Mouse (Mus musculus) mouse embryonic stem cell (cell line): ENCODE results near the gene Nek11.

ENCODE experiments used
- in situ Hi-C, 2 experiments: fragments of 300-500 bp; cut with MboI; formaldehyde crosslinking; loops; 1 replicate in 1 of 2; 3 replicates in 1 of 2; pipeline ENCODE4 v1.14.3; 2019 to 2020; ENCODE audit warnings: low sequenced_read_pairs in 2 of 2, low pct_unique_long_range_greater_than_20kb in 1 of 2, mixed read lengths in 1 of 2; ENCODE audit not compliant: unreplicated experiment in 1 of 2

The Nek11 gene

DNA sequence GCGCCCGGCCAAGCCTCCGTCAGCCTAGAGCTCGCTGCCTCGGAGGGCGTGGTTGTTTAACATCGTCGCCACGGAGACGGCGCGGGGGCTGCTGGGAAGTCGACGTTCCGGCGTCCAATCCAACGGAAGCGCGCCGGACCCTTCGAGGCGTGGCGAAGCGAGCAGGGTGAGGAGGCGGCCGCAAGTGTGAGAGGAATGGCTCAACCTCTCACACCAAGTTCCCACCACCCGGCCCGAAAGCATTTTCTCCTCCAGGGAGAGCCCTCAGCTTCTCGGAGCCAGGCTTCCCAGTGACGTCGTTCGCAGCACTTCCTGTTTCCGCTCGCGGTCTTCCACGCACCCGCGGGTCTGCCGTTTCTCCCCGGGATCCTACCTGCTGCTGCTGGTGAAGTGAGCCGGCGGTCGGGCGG lies at the start of gene Nek11, which contains the start of gene Aste1:
Nek11 (minus strand) TSS at position 307 of the 410 bp plus-strand sequence.
Aste1 (plus strand) TSS at position 175 of the 410 bp plus-strand sequence.
- in situ Hi-C loops, result loop anchor here in 1 of 2 experiments (25.0 kb wide), 1 partner anchor 858 kb away; the partner anchor contains the start of gene Cpne4

DNA sequence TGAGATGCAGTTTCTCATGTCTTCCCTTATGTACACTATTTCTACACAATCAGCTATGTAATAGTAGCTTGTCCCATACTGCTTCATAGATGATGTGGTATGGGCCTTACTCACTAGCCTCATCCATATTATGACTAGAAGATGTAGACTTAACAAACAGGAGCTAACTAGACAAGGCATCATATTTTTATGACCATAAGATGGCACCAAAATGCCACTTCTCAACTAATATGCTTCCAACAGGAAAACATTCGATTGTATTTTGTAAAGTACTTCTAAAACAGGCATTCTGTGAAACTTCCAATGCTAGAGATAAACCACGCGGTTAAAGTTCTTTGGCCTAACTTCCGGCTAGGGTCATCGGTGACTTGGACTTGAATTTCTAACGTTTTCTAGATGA lies 13.2 kb upstream of the Nek11 start:
- in situ Hi-C loops, result no loop called here

GRCm38 (mm10) chr9:105394720-105395119 lies 604 bp downstream of the Nek11 start:
- in situ Hi-C loops, result loop anchor here in 1 of 2 experiments (25.0 kb wide), 1 partner anchor 857 kb away; the partner anchor contains the start of gene Cpne4

- in situ Hi-C loops, result loop anchor here in 1 of 2 experiments (25.0 kb wide), 1 partner anchor 853 kb away; the partner anchor contains the start of gene Cpne4
Measured at GRCm38 (mm10) chr9:105390616-105391015, 4.7 kb downstream of the Nek11 start.

GRCm38 (mm10) chr9:105389289-105389688 lies 6.0 kb downstream of the Nek11 start:
- in situ Hi-C loops, result loop anchor here in 1 of 2 experiments (25.0 kb wide), 1 partner anchor 852 kb away; the partner anchor contains the start of gene Cpne4

DNA sequence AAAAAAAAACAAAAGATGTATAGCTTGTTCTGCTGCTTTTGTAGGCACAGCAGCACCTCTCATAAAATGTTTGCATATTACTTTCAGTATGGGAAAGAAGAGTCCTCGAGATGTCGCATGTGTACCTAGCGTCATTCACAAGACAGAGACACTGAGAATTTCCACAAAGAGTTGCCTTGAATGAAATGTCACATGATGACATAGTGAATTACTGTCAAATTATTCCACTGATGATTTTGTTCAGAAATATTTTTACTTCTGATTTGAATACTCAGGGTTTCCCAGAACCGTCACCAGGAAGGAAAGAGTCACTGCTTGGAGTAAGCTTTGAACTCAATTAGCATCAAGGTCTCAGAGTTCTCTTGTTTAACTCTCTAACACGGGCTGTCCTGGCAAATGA lies 7.9 kb downstream of the Nek11 start:
- in situ Hi-C loops, result loop anchor here in 1 of 2 experiments (25.0 kb wide), 1 partner anchor 850 kb away; the partner anchor contains the start of gene Cpne4

GRCm38 (mm10) chr9:105379533-105380145 lies 15.7 kb downstream of the Nek11 start:
- in situ Hi-C loops, result loop anchor here in 1 of 2 experiments (25.0 kb wide), 1 partner anchor 842 kb away; the partner anchor contains the start of gene Cpne4

GRCm38 (mm10) chr9:105377622-105378021 lies 17.7 kb downstream of the Nek11 start:
- in situ Hi-C loops, result loop anchor here in 1 of 2 experiments (25.0 kb wide), 1 partner anchor 840 kb away; the partner anchor contains the start of gene Cpne4

- in situ Hi-C loops, result loop anchor here in 1 of 2 experiments (25.0 kb wide), 1 partner anchor 840 kb away; the partner anchor contains the start of gene Cpne4
Measured at GRCm38 (mm10) chr9:105376954-105377530, 18.3 kb downstream of the Nek11 start.

DNA sequence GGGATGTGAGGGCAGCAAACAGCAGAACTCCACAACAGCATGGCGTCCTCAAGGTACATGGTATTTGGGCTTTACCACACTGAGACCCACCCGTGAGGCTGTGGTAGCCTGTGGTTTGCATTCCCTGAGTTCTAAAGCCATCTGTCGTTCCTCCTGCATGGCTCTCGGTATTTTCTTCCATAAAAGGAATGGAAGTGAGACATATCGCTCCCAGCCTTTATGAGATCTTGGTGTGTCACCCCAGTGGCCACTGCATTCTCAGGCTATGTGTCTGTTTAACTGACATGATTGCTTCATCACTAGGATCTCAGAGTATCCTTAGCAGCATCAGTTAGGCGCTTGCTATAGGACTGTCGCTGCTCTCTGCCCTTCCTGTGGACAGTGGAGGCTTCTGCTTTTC lies 18.9 kb downstream of the Nek11 start:
- in situ Hi-C loops, result loop anchor here in 1 of 2 experiments (25.0 kb wide), 1 partner anchor 839 kb away; the partner anchor contains the start of gene Cpne4

DNA sequence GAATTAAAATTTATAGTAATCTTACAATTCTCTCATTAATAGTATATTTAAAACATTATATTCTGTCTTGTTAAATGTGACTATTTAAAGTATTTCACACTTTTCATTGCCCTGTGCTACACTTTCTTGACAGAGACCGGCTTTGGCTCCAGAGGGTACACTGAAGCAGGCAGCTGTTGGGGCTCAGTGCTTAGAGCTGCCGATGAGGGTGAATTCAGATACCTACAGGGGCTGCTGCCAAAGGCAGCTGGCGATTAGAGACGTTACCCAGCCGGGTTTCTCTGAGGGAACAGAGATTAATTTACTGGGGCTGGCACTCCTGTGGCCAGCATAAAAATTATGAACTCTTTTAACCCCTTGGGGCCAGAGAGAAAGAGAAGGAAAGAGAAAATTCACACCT lies 21.0 kb downstream of the Nek11 start:
- in situ Hi-C loops, result no loop called here

DNA sequence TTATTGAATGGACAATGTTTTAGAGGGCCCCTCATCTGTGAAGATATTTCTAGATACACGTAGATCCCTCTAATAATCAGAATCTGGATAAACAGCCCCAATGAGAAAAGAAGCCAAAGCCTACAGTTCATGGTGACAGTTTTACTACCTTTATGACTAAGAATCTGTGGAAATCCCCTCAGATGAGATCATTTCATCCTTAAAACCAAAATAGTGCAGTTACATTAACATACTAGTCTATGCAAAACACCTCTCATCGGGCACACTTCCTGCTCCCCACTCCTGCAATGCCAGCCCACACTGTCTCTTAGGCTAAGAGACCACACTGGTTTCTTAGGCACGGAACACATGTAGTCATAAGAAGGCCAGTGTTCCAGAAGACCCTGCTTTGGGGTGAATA lies 26.7 kb downstream of the Nek11 start:
- in situ Hi-C loops, result no loop called here

- in situ Hi-C loops, result no loop called here
Measured at GRCm38 (mm10) chr9:105366199-105366598, 29.1 kb downstream of the Nek11 start.

DNA sequence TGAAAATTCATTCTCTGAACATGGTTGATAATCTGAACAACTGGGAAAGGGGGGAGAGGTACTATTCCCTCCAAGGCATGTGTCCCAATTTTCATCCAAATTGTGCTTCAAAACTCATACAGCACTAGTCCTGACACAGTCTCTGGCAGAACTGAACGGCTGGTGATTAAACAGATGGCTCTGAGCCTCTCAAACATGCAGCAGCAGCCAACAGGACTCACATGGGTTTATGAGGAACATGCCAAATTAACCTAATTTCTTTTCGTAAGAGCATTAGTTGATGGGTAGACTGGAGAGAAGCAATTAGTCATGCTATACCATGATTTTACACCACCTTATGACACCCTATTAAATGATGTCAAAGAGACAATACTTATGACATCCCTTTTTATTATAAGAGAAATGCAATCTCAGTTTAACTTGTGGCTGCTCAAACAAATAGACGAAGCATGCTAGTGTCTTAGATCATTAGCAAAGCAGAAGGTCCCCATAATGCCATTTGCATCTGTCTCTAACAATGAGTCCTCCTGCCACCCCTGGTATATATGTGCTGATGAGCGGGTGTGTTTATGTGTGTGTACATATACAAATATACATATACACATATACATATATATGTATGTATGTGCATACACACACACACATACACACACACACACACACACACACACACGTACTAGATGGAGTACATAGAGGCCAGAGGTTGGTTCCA lies 31.6 kb downstream of the Nek11 start:
- in situ Hi-C loops, result no loop called here

- in situ Hi-C loops, result no loop called here
Measured at GRCm38 (mm10) chr9:105362181-105362580, 33.1 kb downstream of the Nek11 start.

- in situ Hi-C loops, result no loop called here
Measured at GRCm38 (mm10) chr9:105349034-105349433, 46.3 kb downstream of the Nek11 start.

DNA sequence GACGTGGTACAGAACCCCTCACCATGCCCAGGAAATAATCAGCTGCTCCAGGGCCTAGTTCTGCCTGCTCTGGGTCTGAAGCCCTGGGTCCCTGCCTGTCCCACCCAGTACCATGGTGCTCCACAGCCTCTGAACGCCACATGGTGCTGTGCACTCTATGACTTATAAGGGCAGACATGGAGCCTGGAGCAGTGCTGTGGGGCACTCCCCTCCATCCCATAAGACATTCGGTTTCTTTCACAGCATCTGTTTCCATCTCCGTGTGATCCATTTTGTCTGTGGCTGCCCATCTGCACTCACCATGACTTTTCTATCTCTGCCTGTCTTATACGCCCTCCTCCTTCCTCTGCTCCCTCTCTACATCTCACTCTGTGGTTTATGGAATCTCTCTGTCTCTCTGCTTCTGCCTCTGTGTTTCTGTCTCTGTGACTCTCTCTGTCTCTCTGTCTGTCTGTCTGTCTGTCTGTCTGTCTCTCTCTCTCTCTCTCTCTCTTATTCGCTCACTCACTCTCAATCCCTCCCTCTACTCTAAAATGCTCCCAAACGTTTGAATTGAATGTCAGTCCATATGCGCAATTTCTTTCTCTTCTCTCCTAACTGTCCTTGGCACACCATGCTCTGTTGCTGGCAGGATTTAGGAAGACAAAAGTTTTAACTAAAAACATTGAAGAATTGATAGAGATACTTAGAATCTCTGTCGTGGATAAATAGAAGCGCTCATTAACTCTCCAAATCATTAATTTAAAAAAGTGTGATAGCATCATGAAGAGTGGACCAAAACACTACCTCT lies 46.9 kb downstream of the Nek11 start:
- in situ Hi-C loops, result no loop called here

- in situ Hi-C loops, result no loop called here
Measured at GRCm38 (mm10) chr9:105342994-105343656, 52.2 kb downstream of the Nek11 start.
